In the genomic region with DNA sequence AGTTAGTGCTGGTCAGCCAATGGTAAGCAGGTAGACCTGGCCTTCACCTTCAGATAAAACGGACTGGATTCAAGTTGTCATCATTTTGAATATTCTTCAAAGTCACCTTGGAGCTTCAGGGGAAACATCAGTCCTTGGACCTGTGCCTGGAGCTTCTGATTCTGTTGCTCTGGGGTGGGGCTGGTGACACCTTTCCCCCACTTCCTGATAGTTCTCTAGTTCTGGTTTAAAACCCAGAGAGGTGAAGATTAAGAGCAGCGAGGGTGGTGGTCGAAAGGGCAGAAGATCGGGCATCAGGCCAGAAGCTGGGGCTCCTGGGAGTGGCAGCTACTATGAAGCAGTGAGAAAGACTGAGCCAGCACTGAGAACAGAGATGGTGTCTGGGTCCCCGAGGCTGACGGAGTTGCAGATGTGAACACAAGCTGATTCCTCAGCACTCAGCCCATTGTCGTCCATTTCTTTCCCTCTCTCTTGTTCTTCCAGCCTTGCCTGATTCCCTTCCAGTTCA, we compare ENCODE assay signal across 19 mouse cellular contexts. TPM values are rescaled to one million over a fixed set of nuclear protein-coding genes. Genes with fewer than 3 reads are reported as not detected.
DNase-seq lines count a peak whose midpoint lies in the region; ATAC-seq and TF ChIP-seq lines count a peak whose summit lies in the region.
"Had no signal": no experiment of that assay in that cellular context is flagged by ENCODE, and none has a peak within 500 bp of the region (broad histone marks: within the 10 kb centered on the region; RNA-seq: fewer than 3 reads in every experiment).

No protein-coding gene starts in this region.

- H3K79me2 ChIP-seq in heart, adult 2 months (replicated peaks; ENCODE audit: control insufficient read depth, insufficient read depth, low read length): no peaks in the 10 kb centered on the region

- TF ChIP-seq CTCF in heart, adult 2 months (IDR thresholded peaks at IDR 0.05): no peak
- TF ChIP-seq CTCF in heart, postnatal 0 days (IDR thresholded peaks at IDR 0.05; ENCODE audit: low read depth): no peak

- 38% methylated on average over 7 of the region's 7 CpGs for WGBS in heart, embryonic 11.5 days (ENCODE audit: insufficient replicate concordance)
- WGBS in heart, adult 2 months: 53% methylated on average over 7 of the region's 7 CpGs
- WGBS in heart, postnatal 0 days: 28% methylated on average over 7 of the region's 7 CpGs
- 72% methylated on average over 7 of the region's 7 CpGs for WGBS in intestine, embryonic 15.5 days

- intact Hi-C loops in heart, adult 2 months (cut with DNase I): no loop called here
- intact Hi-C loops in heart, postnatal 14 days (cut with DNase I): no loop called here

- H3K27ac ChIP-seq in heart, embryonic 11.5 days (ENCODE audit: low read depth, low read length): peak overlapping the region; percentile 11; the same call in 1 of the 2 replicates
- H3K27ac ChIP-seq in heart, adult 2 months: no peak overlapping the region
- H3K27ac ChIP-seq in heart, postnatal 0 days (ENCODE audit: low read depth): no peak overlapping the region
- no peak overlapping the region for H3K27ac ChIP-seq in intestine, embryonic 15.5 days
- H3K27ac ChIP-seq: embryonic facial prominence, embryonic 15.5 days; hindbrain, postnatal 0 days; kidney, postnatal 0 days; macrophage; neural tube, embryonic 15.5 days had no signal

- no peak overlapping the region for H3K4me2 ChIP-seq in heart, embryonic 11.5 days
- no peak overlapping the region for H3K4me2 ChIP-seq in heart, postnatal 0 days (ENCODE audit: low read depth, low read length)
- no peak overlapping the region for H3K4me2 ChIP-seq in intestine, embryonic 15.5 days (replicated peaks)
- H3K4me2 ChIP-seq: embryonic facial prominence, embryonic 15.5 days; midbrain, embryonic 11.5 days; neural tube, embryonic 15.5 days had no signal

- no peak overlapping the region for H3K4me3 ChIP-seq in heart, embryonic 11.5 days (ENCODE audit: low read depth, low read length)
- H3K4me3 ChIP-seq in heart, adult 2 months: no peak overlapping the region
- no peak overlapping the region for H3K4me3 ChIP-seq in heart, postnatal 0 days (ENCODE audit: low read depth, low read length)
- H3K4me3 ChIP-seq in intestine, embryonic 15.5 days (replicated peaks): no peak overlapping the region
- H3K4me3 ChIP-seq: embryonic facial prominence, embryonic 15.5 days; neural tube, embryonic 15.5 days had no signal

- H3K27me3 ChIP-seq in heart, embryonic 11.5 days (ENCODE audit: control insufficient read depth, insufficient read depth, low read length): no peaks in the 10 kb centered on the region
- no peaks in the 10 kb centered on the region for H3K27me3 ChIP-seq in heart, adult 2 months (ENCODE audit: control insufficient read depth, insufficient read depth, low read length)
- no peaks in the 10 kb centered on the region for H3K27me3 ChIP-seq in heart, postnatal 0 days (ENCODE audit: control insufficient read depth, insufficient read depth, low read length)
- no peaks in the 10 kb centered on the region for H3K27me3 ChIP-seq in intestine, embryonic 15.5 days (replicated peaks)
- H3K27me3 ChIP-seq: embryonic facial prominence, embryonic 15.5 days; neural tube, embryonic 15.5 days had no signal

- no peaks in the 10 kb centered on the region for H3K36me3 ChIP-seq in heart, embryonic 11.5 days (ENCODE audit: control insufficient read depth, insufficient read depth, low read length)
- H3K36me3 ChIP-seq in heart, adult 2 months (ENCODE audit: control insufficient read depth, insufficient read depth, low read length): no peaks in the 10 kb centered on the region
- no peaks in the 10 kb centered on the region for H3K36me3 ChIP-seq in heart, postnatal 0 days (replicated peaks; ENCODE audit: control insufficient read depth, insufficient read depth, low read length)
- H3K36me3 ChIP-seq in intestine, embryonic 15.5 days: no peaks in the 10 kb centered on the region
- H3K36me3 ChIP-seq: embryonic facial prominence, embryonic 15.5 days; neural tube, embryonic 15.5 days had no signal

- TF ChIP-seq POLR2A in heart, adult 2 months (IDR thresholded peaks at IDR 0.05; ENCODE audit: insufficient read depth, low read depth, low read length): no peak

- H3K9ac ChIP-seq in heart, embryonic 11.5 days (ENCODE audit: low read depth, low read length): no peak overlapping the region
- no peak overlapping the region for H3K9ac ChIP-seq in heart, adult 2 months (ENCODE audit: low read depth, low read length)
- no peak overlapping the region for H3K9ac ChIP-seq in heart, postnatal 0 days (replicated peaks; ENCODE audit: low read depth, low read length)
- no peak overlapping the region for H3K9ac ChIP-seq in intestine, embryonic 15.5 days
- H3K9ac ChIP-seq: embryonic facial prominence, embryonic 15.5 days; neural tube, embryonic 15.5 days had no signal

- no peak for DNase-seq in heart, adult 2 months
- peak; percentile 27 for DNase-seq in heart, postnatal 0 days (ENCODE audit: low spot score)
- DNase-seq in heart, postnatal 14 days: no peak
- DNase-seq in layer of hippocampus, adult 9-10 months (ENCODE audit: low spot score): no peak
- DNase-seq: adrenal gland, postnatal 25 days; cerebellum, adult 8-10 months; gastrocnemius, postnatal 25 days; kidney, adult 18-20 months had no signal

- peaks cover 53% of the 10 kb centered on the region for H3K4me1 ChIP-seq in heart, embryonic 11.5 days (ENCODE audit: control insufficient read depth, insufficient read depth, low read length)
- H3K4me1 ChIP-seq in heart, adult 2 months (ENCODE audit: control insufficient read depth, insufficient read depth, low read length): peaks cover 2% of the 10 kb centered on the region
- peaks cover 42% of the 10 kb centered on the region for H3K4me1 ChIP-seq in heart, postnatal 0 days (ENCODE audit: control insufficient read depth, insufficient read depth)
- H3K4me1 ChIP-seq in intestine, embryonic 15.5 days (replicated peaks): peaks cover 16% of the 10 kb centered on the region; the same call in 1 of the 2 replicates

- no peak for TF ChIP-seq EP300 in heart, adult 2 months (IDR thresholded peaks at IDR 0.05; ENCODE audit: insufficient read depth, low read depth, low read length)
- no peak for TF ChIP-seq EP300 in heart, postnatal 0 days (IDR thresholded peaks at IDR 0.05; ENCODE audit: low read depth)

- no peaks in the 10 kb centered on the region for H3K9me3 ChIP-seq in heart, embryonic 11.5 days (replicated peaks; ENCODE audit: control insufficient read depth, low read length)
- H3K9me3 ChIP-seq in heart, postnatal 0 days (replicated peaks; ENCODE audit: control insufficient read depth, low read length): no peaks in the 10 kb centered on the region
- no peaks in the 10 kb centered on the region for H3K9me3 ChIP-seq in intestine, embryonic 15.5 days
- H3K9me3 ChIP-seq: embryonic facial prominence, embryonic 15.5 days; neural tube, embryonic 15.5 days had no signal

- no peak for ATAC-seq in heart, embryonic 11.5 days (replicated peaks; ENCODE audit: insufficient number of reproducible peaks, low FRiP score, low TSS enrichment)
- ATAC-seq in heart, postnatal 0 days (ENCODE audit: insufficient read depth, low read depth): no peak
- ATAC-seq in intestine, embryonic 15.5 days: peak; percentile 61
- 0 out of 2 replicates have a peak, but pooled peaks have one; percentile 14 for ATAC-seq in megakaryocyte-erythroid progenitor cell, adult 5-6 weeks (replicated peaks; ENCODE audit: low FRiP score, low TSS enrichment, poor library complexity, severe bottlenecking)
- ATAC-seq: forebrain, embryonic 14.5 days; hindbrain, postnatal 0 days had no signal

RNA-seq across cellular contexts. Expression of gene Spon1, which starts 51.1 kb away (rescaled TPM):
- polyA plus RNA-seq in heart, embryonic 11.5 days (2014; fragmentation: Nextera tagmentation; extraction: Ambion mirVana): 79.7 and 100 TPM in 2 replicates
- total RNA-seq in heart, adult 2 months (2021): 10 to 100 TPM; 11.5 to 11.8 TPM
- polyA plus RNA-seq in heart, adult 2 months (2012; rRNA removed): 8.3 and 10.4 TPM in 2 replicates
- total RNA-seq in heart, postnatal 0 days (2014; rRNA removed; ENCODE audit: low replicate concordance): 19.7 and 21.6 TPM in 2 replicates
- polyA plus RNA-seq in heart, postnatal 0 days (2015; fragmentation: Nextera tagmentation; extraction: Ambion mirVana): 19.5 and 20.7 TPM in 2 replicates
- total RNA-seq in heart, postnatal 14 days (2021): 10 to 100 TPM in 1 of 2 experiments, 1 to 10 TPM in 1; 9.0 to 13.1 TPM
- 11.9 and 12.9 TPM in 2 replicates for polyA plus RNA-seq in intestine, embryonic 15.5 days (2015; fragmentation: Nextera tagmentation; extraction: Ambion mirVana)
- total RNA-seq in megakaryocyte-erythroid progenitor cell, adult 5-6 weeks (2014; fragmentation: Nextera tagmentation): not detected in 2 replicates
- total RNA-seq in megakaryocyte-erythroid progenitor cell, adult 5-6 weeks (2017): not detected in 2 replicates
- total RNA-seq: common myeloid progenitor, adult 5-6 weeks had no signal
- polyA plus RNA-seq: macrophage had no signal

Comparison
In these comparisons a context has a peak if more than half of its experiments do, and no peak if none do; other contexts are left out.
1. ATAC-seq: peak in intestine, embryonic 15.5 days (single experiment) and megakaryocyte-erythroid progenitor cell, adult 5-6 weeks (single experiment); none in heart, embryonic 11.5 days (single experiment) and heart, postnatal 0 days (single experiment).
2. RNA of gene Spon1, which starts 51.1 kb away (total RNA-seq): 19.7 to 21.6 TPM in heart, postnatal 0 days, 9.0 to 13.1 TPM in heart, postnatal 14 days and 11.5 to 11.8 TPM in heart, adult 2 months; not detected in megakaryocyte-erythroid progenitor cell, adult 5-6 weeks; every median in the first group is over 10 times any median in the second.